Mouse (Mus musculus): ENCODE measurements around the gene F10. TPM values are rescaled to one million over a fixed set of nuclear protein-coding genes. Genes with fewer than 3 reads are reported as not detected.

Gene F10
- polyA plus RNA-seq (2016; fragmentation: Nextera tagmentation; extraction: Ambion mirVana): 0.50 and 0.52 TPM in 2 replicates

- H3K27me3 ChIP-seq: 0 out of 2 replicates have a peak, but pooled peaks cover 15% of the 10 kb centered on the region
- H3K4me1 ChIP-seq: no peaks in the 10 kb centered on the region
- H3K9ac ChIP-seq (replicated peaks): no peak within 1 kb of the TSS
- no peak within 1 kb of the TSS for H3K27ac ChIP-seq (replicated peaks)
- no peak for ATAC-seq (ENCODE audit: low FRiP score, low read depth)
- H3K4me2 ChIP-seq (replicated peaks): no peak within 1 kb of the TSS
- no peak within 1 kb of the TSS for H3K4me3 ChIP-seq
- WGBS: 84% methylated on average over 7 of the region's 7 CpGs
- H3K36me3 ChIP-seq: no peaks in the 10 kb centered on the region
- no peaks in the 10 kb centered on the region for H3K9me3 ChIP-seq
Observed at GRCm38 (mm10) chr8:13037015-13037414, at the start of gene F10. Gene F10 (plus strand): TSS chr8:13037308.

DNA sequence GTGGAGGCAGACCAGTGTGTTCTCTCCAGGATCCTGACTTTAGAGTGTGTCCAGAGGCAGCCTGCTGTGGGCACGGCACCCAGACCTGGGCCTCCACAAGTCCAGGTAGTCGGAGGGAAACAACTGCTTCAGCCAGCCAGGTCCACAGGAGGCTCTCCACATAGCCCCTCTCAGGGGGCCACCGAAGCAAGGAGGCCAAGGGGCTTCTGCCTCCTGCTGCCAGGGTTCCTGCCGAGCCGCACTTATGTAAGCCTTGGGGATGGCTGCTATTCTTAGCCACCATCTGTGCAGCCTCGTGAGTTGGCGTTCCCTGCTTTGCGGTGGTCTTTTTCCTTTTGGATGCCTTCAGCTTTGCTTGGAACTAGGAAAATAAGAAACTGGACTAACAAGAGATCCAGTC is 49.5 kb upstream of the F10 start:
- H3K4me2 ChIP-seq (replicated peaks): no peak overlapping the region
- no peak overlapping the region for H3K27ac ChIP-seq (replicated peaks)
- H3K4me1 ChIP-seq: no peaks in the 10 kb centered on the region
- no peak overlapping the region for H3K9ac ChIP-seq (replicated peaks)
- no peaks in the 10 kb centered on the region for H3K9me3 ChIP-seq
- H3K4me3 ChIP-seq: no peak overlapping the region
- no peak for ATAC-seq (ENCODE audit: low FRiP score, low read depth)
- H3K27me3 ChIP-seq: no peaks in the 10 kb centered on the region
- peaks cover 55% of the 10 kb centered on the region for H3K36me3 ChIP-seq
- 77% methylated on average over 8 of the region's 8 CpGs for WGBS

- Histone ChIP-seq H3K4me2 (replicated peaks) (no peak overlapping the region), H3K4me3 (no peak overlapping the region), H3K4me1 (no peaks in the 10 kb centered on the region), H3K27me3 (no peaks in the 10 kb centered on the region), H3K36me3 (peaks cover 52% of the 10 kb centered on the region), H3K9me3 (no peaks in the 10 kb centered on the region), H3K9ac (replicated peaks) (no peak overlapping the region), H3K27ac (replicated peaks) (no peak overlapping the region)
- WGBS: 83% methylated on average over 13 of the region's 13 CpGs
- no peak for ATAC-seq (ENCODE audit: low FRiP score, low read depth)
Observed at GRCm38 (mm10) chr8:12988722-12989430, 48.2 kb upstream of the F10 start.

DNA sequence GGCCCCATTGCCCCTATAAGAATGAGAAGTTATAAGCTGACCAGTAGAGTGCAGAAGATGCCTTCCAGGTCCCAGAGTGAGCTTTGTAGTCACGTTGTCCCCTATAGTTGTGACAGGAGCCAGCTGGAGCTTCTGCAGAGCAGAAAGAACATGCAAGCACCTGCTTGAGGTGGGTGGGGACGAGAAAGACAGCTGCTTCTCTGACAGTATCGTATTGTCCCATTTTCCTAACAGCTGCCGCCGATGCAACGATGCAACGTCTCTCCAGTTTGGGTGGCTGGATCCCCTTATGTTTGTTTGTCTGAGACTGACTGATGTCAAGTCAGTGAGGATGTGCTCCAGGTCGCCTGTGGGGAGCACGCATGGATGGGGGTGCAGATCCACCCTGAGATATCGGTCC is 45.7 kb upstream of the F10 start:
- no peak overlapping the region for H3K4me2 ChIP-seq (replicated peaks)
- no peak overlapping the region for H3K4me3 ChIP-seq
- no peak for ATAC-seq (ENCODE audit: low FRiP score, low read depth)
- H3K36me3 ChIP-seq: peaks cover 38% of the 10 kb centered on the region
- H3K9ac ChIP-seq (replicated peaks): no peak overlapping the region
- H3K4me1 ChIP-seq: no peaks in the 10 kb centered on the region
- 94% methylated on average over 10 of the region's 10 CpGs for WGBS
- H3K27ac ChIP-seq (replicated peaks): no peak overlapping the region
- H3K9me3 ChIP-seq: no peaks in the 10 kb centered on the region
- H3K27me3 ChIP-seq: no peaks in the 10 kb centered on the region

- no peak overlapping the region for H3K27ac ChIP-seq (replicated peaks)
- WGBS: 79% methylated on average over 5 of the region's 5 CpGs
- H3K27me3 ChIP-seq: no peaks in the 10 kb centered on the region
- peaks cover 53% of the 10 kb centered on the region for H3K36me3 ChIP-seq
- H3K9me3 ChIP-seq: no peaks in the 10 kb centered on the region
- no peak overlapping the region for H3K4me2 ChIP-seq (replicated peaks)
- H3K4me3 ChIP-seq: no peak overlapping the region
- no peaks in the 10 kb centered on the region for H3K4me1 ChIP-seq
- no peak overlapping the region for H3K9ac ChIP-seq (replicated peaks)
- ATAC-seq (ENCODE audit: low FRiP score, low read depth): no peak
Observed at GRCm38 (mm10) chr8:12994468-12994867, 42.6 kb upstream of the F10 start.

DNA sequence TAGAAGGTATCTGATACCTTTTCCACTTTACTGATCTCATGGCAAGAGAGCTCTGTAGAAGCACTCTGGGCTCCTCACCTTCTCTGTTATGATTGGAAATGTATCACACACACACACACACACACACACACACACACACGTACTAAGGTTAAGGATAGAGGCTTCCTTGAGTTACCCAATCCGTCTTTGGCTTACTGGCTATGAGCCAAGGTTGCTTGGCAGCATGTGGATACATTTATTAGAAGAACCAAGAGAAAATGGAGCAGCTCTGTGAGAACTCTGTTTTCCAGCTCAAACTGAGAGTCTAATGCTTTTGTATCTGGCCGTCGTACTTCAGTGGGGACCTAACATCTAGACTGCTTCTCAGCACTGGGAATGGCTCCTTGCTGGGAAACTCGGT is 41.6 kb upstream of the F10 start:
- no peaks in the 10 kb centered on the region for H3K9me3 ChIP-seq
- H3K4me1 ChIP-seq: no peaks in the 10 kb centered on the region
- no peak overlapping the region for H3K4me2 ChIP-seq (replicated peaks)
- H3K27me3 ChIP-seq: no peaks in the 10 kb centered on the region
- no peak overlapping the region for H3K27ac ChIP-seq (replicated peaks)
- no peak overlapping the region for H3K9ac ChIP-seq (replicated peaks)
- H3K36me3 ChIP-seq: peaks cover 58% of the 10 kb centered on the region
- no peak for ATAC-seq (ENCODE audit: low FRiP score, low read depth)
- 80% methylated on average over 5 of the region's 5 CpGs for WGBS
- no peak overlapping the region for H3K4me3 ChIP-seq

DNA sequence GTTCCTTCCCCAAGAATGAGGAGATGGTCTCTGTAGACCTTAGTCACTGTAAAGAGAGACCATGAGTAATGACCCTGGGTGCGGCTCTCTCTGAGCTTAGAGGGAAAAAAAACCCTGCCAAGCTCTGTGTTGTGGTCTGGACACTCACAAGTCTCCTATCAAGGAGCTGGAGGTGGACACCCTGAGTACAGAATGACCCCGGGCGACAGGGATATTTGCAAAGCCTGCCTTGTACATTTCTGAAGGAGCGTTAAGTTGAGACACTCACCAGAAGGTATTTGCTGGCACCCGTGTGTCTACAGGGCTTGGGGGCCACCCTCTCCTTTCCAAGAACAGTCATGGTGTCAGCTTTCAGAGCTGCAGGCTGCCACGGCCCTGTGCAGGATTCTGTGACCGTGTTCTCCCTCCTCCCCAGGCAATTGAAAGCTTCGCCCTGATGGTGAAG is 40.3 kb upstream of the F10 start:
- WGBS: 78% methylated on average over 8 of the region's 8 CpGs
- Histone ChIP-seq H3K36me3 (peaks cover 60% of the 10 kb centered on the region), H3K27me3 (no peaks in the 10 kb centered on the region), H3K9ac (replicated peaks) (no peak overlapping the region), H3K9me3 (no peaks in the 10 kb centered on the region), H3K4me2 (replicated peaks) (no peak overlapping the region), H3K4me1 (no peaks in the 10 kb centered on the region), H3K4me3 (no peak overlapping the region), H3K27ac (replicated peaks) (no peak overlapping the region)
- ATAC-seq (ENCODE audit: low FRiP score, low read depth): no peak

DNA sequence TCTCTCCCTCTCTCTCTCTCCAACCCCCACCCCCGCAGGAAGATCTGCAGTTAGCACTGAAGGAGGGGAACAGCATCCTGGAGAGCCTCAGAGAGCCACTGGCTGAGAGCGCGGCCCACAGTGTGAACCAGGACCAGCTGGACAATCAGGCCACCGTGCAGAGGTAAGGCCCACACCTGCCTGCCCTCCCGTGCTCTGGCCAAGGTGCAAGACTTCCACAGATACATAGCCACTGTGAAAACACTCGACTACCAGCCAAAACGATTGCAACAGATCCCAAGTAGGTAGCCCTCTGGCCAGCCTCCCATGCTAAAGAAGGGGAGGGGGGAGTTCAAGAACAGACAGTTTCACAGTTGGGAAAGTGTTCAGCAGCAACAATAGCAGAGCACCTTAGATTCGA is 38.8 kb upstream of the F10 start:
- no peak overlapping the region for H3K9ac ChIP-seq (replicated peaks)
- H3K4me1 ChIP-seq: no peaks in the 10 kb centered on the region
- H3K27ac ChIP-seq (replicated peaks): no peak overlapping the region
- no peak overlapping the region for H3K4me2 ChIP-seq (replicated peaks)
- no peak for ATAC-seq (ENCODE audit: low FRiP score, low read depth)
- WGBS: 88% methylated on average over 7 of the region's 8 CpGs
- peaks cover 74% of the 10 kb centered on the region for H3K36me3 ChIP-seq
- H3K27me3 ChIP-seq: no peaks in the 10 kb centered on the region
- no peaks in the 10 kb centered on the region for H3K9me3 ChIP-seq
- no peak overlapping the region for H3K4me3 ChIP-seq

DNA sequence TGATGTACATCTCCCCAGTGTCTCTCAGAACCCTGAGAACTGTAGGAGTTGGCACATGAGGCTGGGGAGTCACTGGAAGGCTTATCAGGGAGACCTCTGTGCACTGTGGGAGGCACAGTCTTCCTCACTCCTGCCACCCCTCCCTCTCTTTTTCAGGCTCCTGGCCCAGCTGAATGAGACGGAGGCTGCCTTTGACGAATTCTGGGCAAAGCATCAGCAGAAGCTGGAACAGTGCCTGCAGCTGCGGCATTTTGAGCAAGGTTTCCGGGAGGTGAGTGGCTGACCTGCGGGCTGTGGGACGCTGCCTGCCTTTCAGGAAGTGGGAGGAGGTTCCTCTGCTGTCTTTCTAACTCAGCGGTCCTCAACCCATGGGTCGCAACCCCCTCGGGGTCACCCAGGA is 37.3 kb upstream of the F10 start:
- WGBS: 88% methylated on average over 9 of the region's 9 CpGs
- H3K9ac ChIP-seq (replicated peaks): no peak overlapping the region
- no peaks in the 10 kb centered on the region for H3K4me1 ChIP-seq
- no peak for ATAC-seq (ENCODE audit: low FRiP score, low read depth)
- peaks cover 88% of the 10 kb centered on the region for H3K36me3 ChIP-seq
- H3K9me3 ChIP-seq: no peaks in the 10 kb centered on the region
- H3K4me3 ChIP-seq: no peak overlapping the region
- no peak overlapping the region for H3K27ac ChIP-seq (replicated peaks)
- no peak overlapping the region for H3K4me2 ChIP-seq (replicated peaks)
- no peaks in the 10 kb centered on the region for H3K27me3 ChIP-seq

DNA sequence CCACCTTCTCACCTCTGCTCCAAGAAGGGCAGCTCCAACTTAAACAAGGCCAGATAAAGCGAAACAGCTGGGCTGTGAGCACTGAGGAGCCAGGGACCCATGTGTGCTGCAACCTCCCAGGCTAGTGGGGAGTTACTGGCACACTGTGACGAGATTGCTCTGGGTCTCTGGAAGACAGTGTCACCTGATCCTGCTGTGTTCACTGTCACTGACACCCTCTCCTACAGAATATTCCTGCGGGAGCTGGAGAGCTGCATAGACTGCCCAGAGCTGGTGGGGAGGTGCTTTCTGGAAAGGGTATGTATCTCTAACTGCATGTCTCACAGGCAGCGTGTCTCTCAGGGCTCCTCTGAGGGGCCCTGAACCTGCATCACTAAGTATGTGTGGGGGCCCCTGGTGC is 29.6 kb upstream of the F10 start:
- ATAC-seq (ENCODE audit: low FRiP score, low read depth): no peak
- H3K27me3 ChIP-seq: no peaks in the 10 kb centered on the region
- H3K27ac ChIP-seq (replicated peaks): no peak overlapping the region
- 86% methylated on average over 4 of the region's 4 CpGs for WGBS
- H3K36me3 ChIP-seq: peaks cover 98% of the 10 kb centered on the region
- H3K4me1 ChIP-seq: no peaks in the 10 kb centered on the region
- H3K4me2 ChIP-seq (replicated peaks): no peak overlapping the region
- no peak overlapping the region for H3K9ac ChIP-seq (replicated peaks)
- H3K9me3 ChIP-seq: no peaks in the 10 kb centered on the region
- H3K4me3 ChIP-seq: no peak overlapping the region

GRCm38 (mm10) chr8:13010313-13010712 is 26.8 kb upstream of the F10 start:
- H3K9me3 ChIP-seq: no peaks in the 10 kb centered on the region
- no peak overlapping the region for H3K27ac ChIP-seq (replicated peaks)
- H3K36me3 ChIP-seq: peaks cover 98% of the 10 kb centered on the region
- H3K4me1 ChIP-seq: no peaks in the 10 kb centered on the region
- H3K4me3 ChIP-seq: no peak overlapping the region
- H3K27me3 ChIP-seq: no peaks in the 10 kb centered on the region
- no peak overlapping the region for H3K9ac ChIP-seq (replicated peaks)
- 66% methylated on average over 4 of the region's 4 CpGs for WGBS
- ATAC-seq (ENCODE audit: low FRiP score, low read depth): no peak
- H3K4me2 ChIP-seq (replicated peaks): no peak overlapping the region

GRCm38 (mm10) chr8:13019560-13019959 is 17.5 kb upstream of the F10 start:
- peaks cover 59% of the 10 kb centered on the region for H3K36me3 ChIP-seq

DNA sequence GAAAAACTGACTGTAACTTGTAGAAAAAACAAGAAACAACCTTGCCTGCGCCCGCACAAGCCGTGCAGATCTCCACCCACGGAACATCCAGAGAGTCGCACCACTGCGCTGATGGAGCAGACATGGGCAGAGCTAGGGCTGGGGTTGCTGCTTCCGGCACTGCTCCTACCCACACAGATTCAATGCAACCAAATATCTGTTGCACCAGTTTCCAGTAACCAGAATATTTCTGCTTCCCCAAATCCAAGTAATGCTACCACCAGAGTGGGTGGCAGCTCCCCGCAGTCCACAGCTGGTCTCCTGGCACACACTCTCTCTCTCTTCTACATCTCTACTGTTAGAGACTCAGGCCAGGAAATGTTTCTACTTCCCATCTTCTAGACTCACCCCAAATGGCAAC is 15.3 kb upstream of the F10 start:
- no peak overlapping the region for H3K4me3 ChIP-seq
- H3K4me2 ChIP-seq (replicated peaks): no peak overlapping the region
- H3K9ac ChIP-seq (replicated peaks): no peak overlapping the region
- peaks cover 41% of the 10 kb centered on the region for H3K36me3 ChIP-seq
- no peak overlapping the region for H3K27ac ChIP-seq (replicated peaks)
- H3K9me3 ChIP-seq: no peaks in the 10 kb centered on the region
- H3K27me3 ChIP-seq: no peaks in the 10 kb centered on the region
- ATAC-seq (ENCODE audit: low FRiP score, low read depth): no peak
- H3K4me1 ChIP-seq: no peaks in the 10 kb centered on the region
- 92% methylated on average over 8 of the region's 8 CpGs for WGBS

More at GRCm38 (mm10) chr8:13019560-13019959, 17.5 kb upstream of the F10 start:
- H3K27me3 ChIP-seq: no peaks in the 10 kb centered on the region
- no peaks in the 10 kb centered on the region for H3K9me3 ChIP-seq
- no peak overlapping the region for H3K9ac ChIP-seq (replicated peaks)
- H3K4me1 ChIP-seq: no peaks in the 10 kb centered on the region
- no peak overlapping the region for H3K4me2 ChIP-seq (replicated peaks)
- no peak overlapping the region for H3K27ac ChIP-seq (replicated peaks)
- WGBS: 69% methylated on average over 4 of the region's 4 CpGs
- no peak overlapping the region for H3K4me3 ChIP-seq
- ATAC-seq (ENCODE audit: low FRiP score, low read depth): no peak

Data from midbrain, embryonic 12.5 days (tissue).